Mouse (Mus musculus) ZHBTc4 (cell line): ENCODE measurements around the gene Dnase1l2.
"Not testable (repeated sequence)": the region's sequence is repeated elsewhere in the genome, so short reads cannot be mapped to it uniquely, and the experiment has no call there.

ENCODE experiments used
- DNase-seq: peaks from one replicate; pipeline ENCODE4 v3.0.0-alpha.2; 2011; ENCODE audit warnings: low read depth, low spot score

Dnase1l2 gene

DNA sequence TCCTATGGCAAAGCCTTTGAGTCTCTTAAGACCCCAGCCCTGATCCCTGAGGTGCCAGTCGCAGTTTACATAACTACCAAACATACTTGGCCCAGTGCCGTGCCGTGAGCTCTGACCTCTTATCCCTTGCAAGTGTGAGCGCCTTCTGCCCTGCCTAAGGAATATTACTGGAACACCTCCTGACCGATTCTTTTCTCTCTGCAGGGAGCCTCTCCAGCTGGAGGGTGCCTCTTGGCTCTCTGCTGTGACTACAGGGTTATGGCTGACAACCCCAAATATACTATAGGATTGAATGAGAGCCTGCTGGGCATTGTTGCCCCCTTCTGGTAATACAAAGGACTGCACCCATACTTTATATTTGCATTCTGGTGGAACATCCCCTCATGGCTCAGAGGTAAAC lies 5.9 kb downstream of the Dnase1l2 start:
- DNase-seq, result peak; percentile 50

DNA sequence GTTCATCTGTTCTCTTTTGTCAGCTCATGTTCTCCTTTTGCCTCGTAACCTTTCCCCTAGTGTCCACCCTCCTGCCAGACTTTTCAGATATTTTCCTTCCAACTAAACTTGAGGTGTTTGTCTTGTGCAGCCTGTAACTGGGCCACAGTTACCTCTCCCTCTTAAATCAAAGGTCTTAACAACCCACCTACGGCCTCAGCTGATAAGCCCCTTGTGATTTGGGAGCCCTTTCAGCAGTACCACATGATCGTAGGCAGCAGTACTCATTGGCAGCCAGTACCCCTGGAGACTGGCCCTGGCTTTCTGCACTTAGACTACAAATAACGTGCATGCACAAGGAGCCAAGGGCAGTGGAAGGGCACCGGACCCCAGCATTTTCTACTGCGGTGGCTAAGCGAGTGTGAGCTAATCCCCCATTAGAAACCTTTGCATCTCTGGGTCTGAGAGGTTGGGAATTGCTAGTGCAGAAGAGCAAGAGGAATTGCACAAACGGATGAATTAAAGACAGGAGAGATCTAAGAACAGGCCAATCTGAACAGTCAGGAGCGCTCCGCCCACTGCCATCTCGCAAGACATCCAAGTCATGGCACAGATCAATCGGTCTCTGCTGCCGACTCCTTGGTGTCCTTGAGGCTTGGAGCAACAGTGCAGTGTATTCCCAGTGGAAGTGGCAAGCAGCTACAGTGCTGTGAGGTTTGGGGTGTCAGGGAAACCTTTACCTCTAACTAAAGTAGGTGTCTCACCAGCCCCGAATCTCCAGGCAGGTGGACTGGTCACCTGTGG lies 13.5 kb downstream of the Dnase1l2 start:
- DNase-seq, result no peak

DNA sequence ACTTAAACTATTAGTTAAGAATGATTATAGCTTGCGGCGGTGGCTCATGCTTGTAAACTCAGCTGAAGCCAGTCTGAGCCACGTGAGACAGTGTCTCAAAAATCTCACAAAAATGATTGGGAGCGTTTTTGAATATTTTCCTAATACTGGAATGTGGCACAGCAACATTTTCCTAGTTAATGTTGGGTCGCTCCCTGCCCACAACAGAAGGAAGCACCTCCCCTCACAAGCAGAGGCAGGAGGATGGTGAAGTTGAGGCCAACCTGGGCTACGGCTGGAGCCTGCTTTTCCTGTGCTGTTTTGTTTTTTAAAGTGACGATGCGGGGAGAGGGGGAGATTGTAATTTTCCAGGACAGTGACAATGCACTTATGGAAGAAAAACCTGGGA lies 15.7 kb downstream of the Dnase1l2 start:
- peak; percentile 44 for DNase-seq

DNA sequence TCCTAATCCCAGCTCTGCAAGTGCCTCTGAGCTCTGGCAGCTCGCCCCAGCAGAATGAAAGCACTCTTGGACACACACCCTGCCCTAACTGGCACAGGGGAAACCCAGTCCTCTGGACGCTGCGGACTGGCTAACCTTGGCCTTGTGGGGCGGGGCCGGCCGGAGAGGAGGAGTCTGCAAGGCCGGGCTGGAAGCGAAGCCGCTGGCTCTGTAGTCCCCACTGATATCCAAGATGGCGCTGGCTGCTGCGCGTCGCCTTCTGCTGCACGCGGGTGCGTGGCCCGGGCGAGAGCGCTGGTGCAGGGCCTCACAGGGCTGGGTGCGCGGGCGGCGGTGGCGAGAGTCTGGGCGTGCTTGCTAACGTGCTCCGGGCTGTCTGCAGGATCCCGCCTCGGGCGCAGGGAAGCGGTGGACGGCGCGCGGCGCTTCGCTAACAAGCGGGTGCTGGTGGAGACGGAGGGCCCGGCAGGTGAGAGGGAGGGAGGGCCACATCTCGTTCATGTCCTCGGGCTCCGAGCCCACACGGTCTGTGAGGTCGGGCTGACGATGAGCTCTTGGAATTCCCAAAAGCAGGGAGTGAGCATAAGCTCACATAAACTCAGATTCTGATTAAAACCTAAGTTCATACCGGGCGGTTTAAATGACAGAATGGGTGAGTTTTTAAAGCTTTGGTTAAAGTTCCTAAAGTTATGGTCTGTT lies 16.3 kb downstream of the Dnase1l2 start, which contains the start of gene Eci1:
TSS of gene Eci1 (plus strand) at position 171 of the 699 bp plus-strand sequence.
- peak; percentile 96 for DNase-seq

DNA sequence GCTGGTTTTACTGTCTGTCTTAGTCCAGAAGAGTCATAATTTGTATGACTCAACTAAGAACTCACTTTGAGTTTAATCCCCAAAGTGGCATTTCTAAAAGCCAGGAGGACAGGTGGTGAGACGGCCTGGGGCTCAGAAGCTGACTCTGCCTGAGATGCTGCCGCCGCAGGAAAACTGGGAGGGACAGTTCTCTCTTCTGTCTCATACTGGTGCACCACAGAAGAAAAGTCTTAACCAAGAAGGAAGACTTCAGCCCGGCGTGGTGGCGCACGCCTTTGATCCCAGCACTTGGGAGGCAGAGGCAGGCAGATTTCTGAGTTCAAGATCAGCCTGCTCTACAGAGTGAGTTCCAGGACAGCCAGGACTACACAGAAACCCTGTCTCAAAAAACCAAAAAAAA lies 17.0 kb downstream of the Dnase1l2 start:
- peak; percentile 50 for DNase-seq

DNA sequence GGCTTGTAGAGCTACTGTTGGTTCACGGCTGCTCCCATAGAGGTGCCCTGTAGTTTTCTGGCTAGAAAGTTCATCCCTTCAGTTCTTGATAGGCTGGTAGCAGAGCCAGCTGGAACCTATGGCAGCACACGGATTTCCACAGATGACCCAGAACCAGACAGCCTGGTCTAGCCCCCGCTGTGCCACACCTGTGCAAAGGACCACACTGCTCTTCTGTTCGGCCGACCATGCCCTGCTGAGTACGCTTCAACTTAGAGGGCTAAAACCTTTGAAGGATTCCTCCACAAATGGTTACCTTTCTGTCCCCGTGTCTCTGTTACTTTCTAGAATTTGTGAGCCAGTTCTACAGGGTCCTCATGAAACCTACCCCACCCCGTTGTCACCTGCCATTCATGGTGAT lies 17.6 kb downstream of the Dnase1l2 start:
- not testable (repeated sequence) for DNase-seq

DNA sequence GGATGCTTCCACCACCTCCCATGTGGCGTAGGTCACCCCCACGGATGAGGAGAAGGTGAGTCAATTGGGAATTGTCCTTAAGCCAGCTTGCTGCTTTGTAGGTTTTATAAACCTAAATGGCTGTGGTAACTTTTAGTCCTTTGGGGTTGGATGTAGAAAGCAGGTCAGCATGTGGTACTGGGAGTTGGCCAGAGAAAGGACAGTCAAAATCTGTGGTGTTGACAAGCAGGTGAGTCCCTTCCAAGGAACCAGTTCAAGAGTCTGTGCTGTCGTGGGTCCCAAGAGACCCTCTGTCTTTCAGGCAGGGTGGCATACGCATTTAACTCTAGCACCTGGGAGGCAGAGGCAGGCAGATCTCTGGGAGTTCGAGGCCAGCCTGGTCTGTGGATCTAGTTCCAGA lies 18.4 kb downstream of the Dnase1l2 start:
- DNase-seq, result no peak

DNA sequence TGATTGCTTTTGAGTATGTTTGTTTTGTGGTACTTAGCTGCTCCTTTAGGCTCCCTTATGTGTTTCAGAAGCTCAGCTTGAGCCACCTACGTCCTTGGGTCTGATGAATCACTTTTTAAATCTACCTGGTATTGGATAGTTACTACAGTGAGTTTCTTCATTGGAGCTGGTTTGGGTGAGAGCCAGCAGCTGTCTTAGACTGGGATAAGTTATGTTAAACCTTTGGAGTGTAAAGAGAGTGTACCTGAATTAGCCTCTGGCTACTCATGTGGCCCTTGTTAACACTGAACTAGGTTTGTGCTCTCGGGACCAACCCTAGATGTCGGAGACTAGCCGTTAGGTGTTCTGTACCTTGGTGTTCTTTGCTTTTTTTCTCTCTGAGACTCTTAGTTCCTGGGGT lies 19.8 kb downstream of the Dnase1l2 start:
- no peak for DNase-seq

DNA sequence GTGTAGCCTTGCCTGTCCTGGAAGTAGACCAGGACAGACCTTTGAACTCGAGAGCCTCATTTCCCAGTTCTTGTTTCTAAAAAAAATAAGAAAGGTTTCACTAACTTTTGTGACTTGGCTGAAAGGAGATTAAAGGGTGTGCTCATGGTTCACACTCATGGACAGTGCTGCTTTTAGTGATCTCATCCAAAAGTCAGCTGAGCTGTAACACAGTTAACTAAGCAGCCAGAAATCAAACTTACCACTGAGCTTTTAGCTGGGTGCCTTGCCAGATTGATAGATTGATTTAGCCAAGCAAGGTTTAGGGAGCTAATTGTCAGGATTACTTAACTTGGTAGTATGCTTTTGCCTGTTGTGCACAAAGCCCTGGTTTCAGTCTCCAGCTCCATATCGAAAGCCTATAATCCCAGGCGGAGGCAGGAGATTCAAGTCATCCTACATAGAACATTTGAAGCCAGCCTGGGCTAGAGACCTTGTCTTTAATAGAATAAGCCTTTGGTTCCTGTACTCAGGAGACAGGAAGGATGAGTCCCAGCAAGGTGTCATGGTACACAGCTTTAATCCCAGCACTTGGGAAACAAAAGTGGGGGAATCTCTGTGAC lies 26.8 kb downstream of the Dnase1l2 start:
- no peak for DNase-seq

DNA sequence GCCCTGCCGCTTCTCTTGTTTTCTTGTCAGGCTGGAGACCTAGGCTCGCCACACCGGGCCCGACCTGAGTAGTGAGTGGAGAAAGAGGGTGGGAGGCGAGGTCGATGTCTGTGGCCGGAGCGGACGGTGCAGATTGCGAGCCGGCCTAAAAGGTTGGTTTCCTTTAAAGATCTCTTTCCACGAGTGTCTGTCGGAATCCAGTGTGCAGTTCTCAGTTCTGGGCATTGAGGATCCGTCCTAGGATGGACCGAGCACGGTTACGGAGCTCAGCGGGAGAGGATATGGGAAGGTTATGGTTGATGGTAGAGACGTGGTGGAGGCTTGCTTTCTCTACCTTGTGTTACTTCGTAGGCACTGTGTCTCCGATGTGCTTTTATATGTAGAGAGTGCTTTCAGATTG lies 27.9 kb downstream of the Dnase1l2 start:
- no peak for DNase-seq

DNA sequence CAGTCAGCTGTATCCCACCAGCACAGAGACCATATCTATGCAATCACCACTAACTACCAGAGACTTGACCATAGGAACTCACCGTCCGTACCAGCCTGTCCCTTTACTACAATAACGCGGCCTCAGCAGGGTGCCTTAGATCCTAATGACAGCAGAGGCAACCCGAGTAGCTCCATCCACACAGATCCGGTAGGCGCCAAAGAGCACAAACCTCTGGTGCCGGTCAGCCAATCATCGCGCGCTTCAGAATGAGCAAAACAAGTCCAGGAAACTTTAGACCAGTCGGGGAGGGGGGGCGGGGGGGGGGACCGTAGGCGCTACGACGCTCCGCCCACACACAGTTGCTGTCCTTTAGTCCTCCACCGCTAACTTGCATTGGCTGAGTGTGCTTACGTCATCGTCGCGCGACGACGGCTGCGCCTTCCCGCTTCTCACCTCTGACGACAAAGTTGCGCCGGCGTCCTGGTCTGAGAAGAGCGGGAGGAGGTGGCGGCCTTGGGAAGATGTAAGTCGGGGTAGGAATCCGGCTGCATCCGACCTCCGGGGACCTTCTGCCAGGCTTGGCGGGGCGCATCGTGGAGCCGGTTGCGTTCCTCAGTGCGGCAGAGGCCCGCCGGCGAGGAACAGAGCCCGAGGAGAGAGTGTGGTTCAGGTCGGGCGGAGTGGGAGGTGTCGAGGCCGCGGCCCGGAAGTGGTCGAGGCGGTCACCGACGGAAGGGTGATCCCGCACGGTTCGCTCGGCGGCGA lies 28.5 kb downstream of the Dnase1l2 start, which contains the start of gene Rnps1:
TSS of gene Rnps1 (plus strand) at position 336 of the 747 bp plus-strand sequence.
- peak; percentile 100 for DNase-seq

DNA sequence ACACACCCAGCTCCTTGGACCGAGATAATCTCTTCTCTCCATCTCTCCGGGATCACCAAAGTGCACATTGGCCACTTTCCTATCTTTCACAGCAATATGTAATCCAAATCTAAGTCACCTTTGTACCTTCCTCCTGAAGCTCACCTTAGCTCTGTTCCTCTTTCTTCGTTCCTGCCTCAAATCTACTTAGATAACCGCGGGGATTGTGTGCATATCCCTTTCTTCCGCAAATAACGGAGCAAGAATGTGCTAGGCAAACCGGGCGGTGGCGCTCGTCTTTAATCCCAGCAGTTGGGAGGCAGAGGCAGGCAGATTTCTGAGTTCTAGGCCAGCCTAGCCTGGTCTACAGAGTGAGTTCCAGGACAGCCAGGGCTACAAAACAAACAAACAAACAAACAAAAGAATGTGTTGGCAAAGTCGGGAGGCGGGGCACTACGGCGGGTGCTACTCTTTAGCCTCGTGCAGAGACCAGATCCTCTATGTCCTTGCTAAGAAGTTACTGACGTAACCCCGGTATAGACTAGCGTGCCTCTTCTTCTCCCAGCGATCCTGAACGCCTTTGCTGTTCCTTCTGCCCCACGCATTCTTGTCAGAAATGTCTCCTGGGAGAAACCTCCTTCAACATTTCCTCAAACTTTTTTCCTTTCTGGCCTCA lies 29.2 kb downstream of the Dnase1l2 start:
- DNase-seq, result peak; percentile 50

DNA sequence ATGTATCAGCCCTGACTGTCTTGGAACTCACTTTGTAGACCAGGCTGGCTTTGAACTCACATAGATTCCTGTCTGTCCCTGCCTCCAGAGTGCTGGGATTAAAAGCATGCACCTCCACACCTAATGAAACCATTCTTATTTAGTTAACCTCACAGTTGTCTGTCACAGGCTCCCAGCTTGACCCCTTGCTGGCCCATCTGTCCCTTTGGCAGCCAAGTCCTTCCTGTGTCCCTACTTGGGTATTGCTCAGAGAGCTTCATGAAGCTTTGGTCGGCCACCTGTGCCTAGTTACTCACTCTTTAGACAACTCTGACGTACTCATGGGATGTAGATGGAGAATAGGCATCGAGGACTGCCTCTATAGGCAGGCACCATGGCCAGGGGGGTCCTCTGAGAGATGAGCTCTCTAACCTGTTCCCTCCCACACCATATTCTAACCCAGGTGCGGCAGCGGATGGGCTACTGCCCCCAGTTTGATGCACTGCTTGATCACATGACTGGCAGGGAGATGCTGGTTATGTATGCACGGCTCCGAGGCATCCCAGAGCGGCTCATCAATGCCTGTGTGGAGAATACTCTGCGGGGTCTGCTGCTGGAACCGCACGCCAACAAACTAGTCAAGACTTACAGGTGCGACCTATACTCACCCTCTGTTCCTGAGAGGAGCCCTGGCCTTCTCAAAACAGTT lies 35.6 kb downstream of the Dnase1l2 start:
- DNase-seq, result no peak

DNA sequence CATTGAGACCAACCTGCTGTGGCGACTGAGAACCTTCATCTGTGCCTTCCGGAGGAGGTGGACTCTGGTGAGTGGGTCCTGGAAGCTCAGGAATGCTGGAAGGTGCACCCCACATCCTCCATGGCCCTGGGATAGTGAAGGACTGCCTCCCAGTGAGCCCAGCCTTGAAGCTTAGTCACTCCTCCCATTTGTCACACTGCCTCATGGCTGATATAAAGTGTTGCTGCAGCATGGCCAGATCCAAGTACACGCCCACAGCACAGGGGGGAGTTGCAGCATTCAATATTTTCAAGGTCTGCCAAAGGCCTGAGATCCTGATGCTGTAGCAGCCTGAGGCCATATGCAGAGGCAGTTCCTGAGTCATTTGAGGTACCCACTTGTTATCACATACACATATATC lies 40.5 kb downstream of the Dnase1l2 start:
- DNase-seq, result no peak

DNA sequence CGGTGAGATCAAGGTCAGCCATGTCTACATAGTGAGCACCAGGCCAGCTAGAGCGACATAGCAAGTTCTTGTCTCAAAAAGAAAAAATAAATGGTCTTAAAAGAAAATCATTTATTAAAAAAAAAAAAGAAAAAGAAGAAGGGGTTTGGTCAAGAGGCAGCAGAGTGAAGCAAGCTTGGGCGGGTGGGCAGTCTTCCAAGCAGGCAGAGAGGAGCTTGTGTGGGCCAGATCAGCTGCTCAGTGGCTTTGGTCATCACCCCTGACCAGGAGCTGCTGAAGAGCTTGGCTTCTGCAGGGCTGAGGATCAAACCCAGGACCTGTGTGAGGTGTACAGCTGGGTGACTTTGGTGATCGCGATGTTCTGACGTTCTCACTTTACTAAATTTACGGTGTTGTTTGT lies 48.4 kb downstream of the Dnase1l2 start:
- DNase-seq, result no peak

DNA sequence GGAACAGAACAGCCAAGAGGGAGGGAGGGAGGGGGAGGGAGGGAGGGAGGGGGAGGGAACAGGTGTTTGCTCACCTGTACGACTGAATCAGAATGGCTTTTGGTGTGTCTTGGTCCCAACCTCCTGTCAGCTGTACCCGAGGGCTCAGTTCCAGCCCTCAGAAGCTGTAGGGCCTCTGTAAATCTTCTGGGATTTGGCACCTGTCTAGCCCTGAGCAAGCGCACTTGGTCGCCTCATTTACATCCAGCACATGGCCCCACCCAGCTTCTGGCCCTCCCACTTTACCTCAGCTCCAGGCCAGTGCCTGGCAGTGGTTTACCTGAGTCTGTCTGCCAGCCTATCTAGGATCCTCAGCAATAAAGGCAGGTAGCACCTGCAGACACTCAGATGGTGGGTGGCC lies 49.4 kb downstream of the Dnase1l2 start:
- DNase-seq, result no peak

DNA sequence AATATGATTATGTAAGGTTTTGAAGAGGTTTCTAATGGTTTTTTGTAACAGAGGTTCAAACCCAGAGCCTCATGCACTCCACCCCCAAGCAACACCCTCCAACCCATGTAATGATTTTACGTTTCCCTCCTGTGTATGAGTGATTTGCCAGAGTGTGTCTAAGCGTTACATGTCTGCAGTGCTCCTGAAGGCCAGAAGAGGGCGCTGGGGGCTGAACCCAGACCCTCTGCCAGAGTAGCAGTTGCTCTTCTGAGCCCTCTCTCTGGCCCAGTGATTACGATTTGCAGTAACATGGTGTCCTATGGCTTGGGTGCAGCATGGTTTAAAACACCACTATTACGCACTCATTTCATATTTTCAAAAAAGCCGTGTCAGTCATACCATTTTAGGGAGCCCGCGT lies 51.8 kb downstream of the Dnase1l2 start:
- peak; percentile 74 for DNase-seq
